Mouse (Mus musculus): ENCODE data around the gene Trim40.

DNA sequence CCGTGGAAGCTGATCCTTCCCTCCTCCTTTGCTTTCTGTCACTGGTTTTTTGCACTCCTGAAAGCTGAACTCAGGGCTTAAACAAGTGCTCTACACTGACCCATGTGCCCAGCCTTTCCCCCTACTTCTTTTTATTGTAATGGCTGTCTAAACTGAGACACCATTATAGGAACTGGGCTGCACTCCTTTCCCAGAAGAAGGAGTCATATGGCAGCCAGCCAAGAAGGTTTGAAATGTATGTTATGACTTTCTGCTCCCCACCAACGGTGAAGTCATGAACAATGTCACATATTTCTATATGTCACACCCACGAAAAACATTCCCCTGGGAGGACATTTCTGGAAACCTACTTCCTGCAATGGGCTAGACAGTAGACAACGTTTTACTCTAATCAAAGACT, 15.3 kb downstream of the Trim40 start:
- no peak for TF ChIP-seq CTCF (IDR thresholded peaks at IDR 0.05; ENCODE audit: control insufficient read depth, insufficient read depth, low read length)
- no peak for TF ChIP-seq POLR2A (IDR thresholded peaks at IDR 0.05; ENCODE audit: borderline replicate concordance, control insufficient read depth, low read depth, low read length)

Measured in bone marrow, adult 2 months (tissue).